Mouse (Mus musculus) liver, embryonic 14.5 days (tissue): ENCODE results near the gene Rragc. TPM values are rescaled to one million over a fixed set of nuclear protein-coding genes. Genes with fewer than 3 reads are reported as not detected.
A peak's percentile ranks its signal among the peaks of the same experiment; 100 is the strongest.

Source experiments
- ATAC-seq: fragments of 200-750 bp; cut with Nextera tagmentation; 2 replicates; pipeline ENCODE4 v1.8.0; 2017; ENCODE audit warnings: moderate number of reproducible peaks, mild to moderate bottlenecking, moderate library complexity; ENCODE audit not compliant: insufficient read depth
- DNase-seq, 3 experiments: peaks; one replicate each; pipeline ENCODE4 v3.0.0-alpha.2; 2012 to 2013; ENCODE audit warnings: low read depth in 3 of 3, low spot score in 3 of 3
- H3K27ac ChIP-seq: fragments of 300-500 bp; sonication (generic); 2 replicates; pipeline ENCODE4 v1.5.1; 2014; ENCODE audit warnings: moderate library complexity, mild to moderate bottlenecking, control low read depth, inconsistent platforms
- H3K27me3 ChIP-seq: fragments of 300-500 bp; sonication (generic); 2 replicates; pipeline ENCODE4 v1.6.1; 2014; ENCODE audit warnings: mild to moderate bottlenecking, low read length, moderate library complexity; ENCODE audit not compliant: control insufficient read depth, insufficient read depth
- H3K36me3 ChIP-seq: fragments of 300-500 bp; sonication (generic); replicated peaks from 2 replicates; pipeline ENCODE4 v1.6.1; 2014; ENCODE audit warnings: low read depth; ENCODE audit not compliant: control insufficient read depth, insufficient read depth
- H3K4me1 ChIP-seq, 2 experiments: fragments of 200-500 bp in 1 of 2; fragments of 300-500 bp in 1 of 2; sonication (generic) in 1 of 2; replicated peaks; 2 replicates each; pipeline ENCODE4 v1.6.1; 2012 to 2014; ENCODE audit warnings: antibody characterized with exemption in 1 of 2, inconsistent platforms in 1 of 2, low read length in 1 of 2; ENCODE audit not compliant: control insufficient read depth in 2 of 2, insufficient read depth in 2 of 2
- H3K4me2 ChIP-seq: fragments of 300-500 bp; sonication (generic); 2 replicates; pipeline ENCODE4 v1.6.1; 2014; ENCODE audit warnings: low read depth, mild to moderate bottlenecking, control low read depth, moderate library complexity
- H3K4me3 ChIP-seq, 2 experiments: fragments of 200-500 bp in 1 of 2; fragments of 300-500 bp in 1 of 2; sonication (generic) in 1 of 2; 2 replicates each; pipeline ENCODE4 v1.5.1; 2012 to 2014; ENCODE audit warnings: low read depth in 2 of 2, low read length in 2 of 2, mild to moderate bottlenecking in 2 of 2, control low read depth in 1 of 2, inconsistent platforms in 1 of 2, moderate library complexity in 1 of 2; ENCODE audit not compliant: insufficient read depth in 1 of 2
- H3K9ac ChIP-seq: fragments of 300-500 bp; sonication (generic); replicated peaks from 2 replicates; pipeline ENCODE4 v1.6.1; 2014; ENCODE audit warnings: mild to moderate bottlenecking, control low read depth, moderate library complexity
- H3K9me3 ChIP-seq: fragments of 300-500 bp; sonication (generic); 2 replicates; pipeline ENCODE4 v1.6.1; 2016; ENCODE audit warnings: low read length, mixed read lengths; ENCODE audit not compliant: control insufficient read depth
- CTCF ChIP-seq: IDR thresholded peaks from 2 replicates; pipeline ENCODE4 v1.5.1; 2016; ENCODE audit warnings: antibody characterized with exemption, low read depth, control low read depth
- EP300 ChIP-seq: IDR thresholded peaks from 2 replicates; pipeline ENCODE4 v1.6.1; 2016; ENCODE audit warnings: antibody characterized with exemption, low read depth
- WGBS: fragments of 180-500 bp; shearing (Covaris S2); extraction: QIAGEN DNeasy Blood & Tissue Kit; methylation state at CpG from one replicate; pipeline ENCODE4 v1.1.7; 2014; ENCODE audit not compliant: insufficient replicate concordance; 5-methylcytosine and 5-hydroxymethylcytosine counted together
- polyA plus RNA-seq, 2 experiments: library from polyadenylated mRNA; depleted of rRNA in 1 of 2; stranded (reverse) in 1 of 2; unstranded in 1 of 2; fragments of >200 nt; fragmentation: Nextera tagmentation in 1 of 2; extraction: Ambion mirVana in 1 of 2; gene quantifications; 2 replicates each; pipeline versions ENCODE4 v1.2.1 to v1.2.3; 2012 to 2014

The Rragc gene
- polyA plus RNA-seq, 2 experiments = 17.4 to 18.4 TPM

GRCm38 (mm10) chr4:123904333-123905125, 12.7 kb upstream of the Rragc start, which contains the start of gene Mycbp:
Gene Mycbp (plus strand): TSS chr4:123904832.
- TF ChIP-seq CTCF (no peak), EP300 (no peak)
- Histone ChIP-seq H3K4me1 (peaks cover 7 to 15% of the 10 kb centered on the region in 2 experiments), H3K27me3 (no peaks in the 10 kb centered on the region), H3K36me3 (no peaks in the 10 kb centered on the region; the same call in 1 of the 2 replicates), H3K4me3 (peak within 1 kb of the TSS; percentile 87 to 93), H3K9me3 (no peaks in the 10 kb centered on the region), H3K4me2 (peak within 1 kb of the TSS; percentile 90), H3K27ac (peak within 1 kb of the TSS; percentile 67), H3K9ac (peak within 1 kb of the TSS; percentile 90)
- DNase-seq = peak; percentile 94 to 97 (median 95)
- whole genome bisulfite sequencing = under 1% methylated on average over 49 of the region's 49 CpGs
- peak; percentile 100 for ATAC-seq

- Histone ChIP-seq H3K4me3 (peak overlapping the region; percentile 87 to 93), H3K4me2 (peak overlapping the region; percentile 90), H3K9me3 (no peaks in the 10 kb centered on the region), H3K36me3 (peaks cover 2% of the 10 kb centered on the region; the same call in 1 of the 2 replicates), H3K4me1 (peaks cover 7 to 15% of the 10 kb centered on the region in 2 experiments), H3K27me3 (no peaks in the 10 kb centered on the region), H3K9ac (peak overlapping the region; percentile 90), H3K27ac (peak overlapping the region; percentile 67)
- TF ChIP-seq EP300 (no peak), CTCF (no peak)
- under 1% methylated on average over 52 of the region's 53 CpGs for WGBS
- ATAC-seq (peak; percentile 55), DNase-seq (no peak)
These were observed 12.0 kb upstream of the Rragc start for GRCm38 (mm10) chr4:123905126-123905668.

- ATAC-seq (no peak), DNase-seq (no peak)
- Histone ChIP-seq H3K27me3 (no peaks in the 10 kb centered on the region), H3K9ac (no peak overlapping the region), H3K36me3 (peaks cover 15% of the 10 kb centered on the region), H3K4me3 (no peak overlapping the region), H3K4me2 (no peak overlapping the region), H3K9me3 (no peaks in the 10 kb centered on the region), H3K4me1 (peaks cover 5% of the 10 kb centered on the region in 2 experiments; a peak in 1 of 4 replicates), H3K27ac (no peak overlapping the region)
- WGBS = 71% methylated on average over 4 of the region's 4 CpGs
- TF ChIP-seq EP300 = no peak
- TF ChIP-seq CTCF = no peak
These were observed 5.7 kb upstream of the Rragc start for GRCm38 (mm10) chr4:123911503-123911902.

- Histone ChIP-seq H3K27me3 (no peaks in the 10 kb centered on the region), H3K4me3 (no peak overlapping the region), H3K27ac (no peak overlapping the region), H3K4me2 (no peak overlapping the region), H3K9me3 (no peaks in the 10 kb centered on the region), H3K4me1 (peaks cover 5 to 8% of the 10 kb centered on the region in 2 experiments; a peak in 1 of 4 replicates), H3K36me3 (peaks cover 15% of the 10 kb centered on the region), H3K9ac (no peak overlapping the region)
- no peak for TF ChIP-seq EP300
- TF ChIP-seq CTCF = no peak
- no peak for DNase-seq
- ATAC-seq = no peak
- WGBS = 51% methylated on average over 2 of the region's 2 CpGs
These were observed 4.8 kb upstream of the Rragc start for GRCm38 (mm10) chr4:123912431-123912830.

GRCm38 (mm10) chr4:123917548-123918140, 398 bp downstream of the Rragc start, which contains the start of gene 4930535I16Rik:
Gene 4930535I16Rik (minus strand): TSS chr4:123918022.
- peak within 1 kb of the TSS; percentile 92 for H3K9ac ChIP-seq
- ATAC-seq (peak; percentile 55), DNase-seq (peak in 1 of 3 experiments; percentile 54)
- peak within 1 kb of the TSS; percentile 81 for H3K4me2 ChIP-seq
- no peaks in the 10 kb centered on the region for H3K9me3 ChIP-seq
- peak within 1 kb of the TSS; percentile 73 to 92 for H3K4me3 ChIP-seq
- no peak for TF ChIP-seq EP300
- TF ChIP-seq CTCF = no peak
- WGBS = under 1% methylated on average over 63 of the region's 63 CpGs
- peak within 1 kb of the TSS; percentile 63 for H3K27ac ChIP-seq
- H3K27me3 ChIP-seq = no peaks in the 10 kb centered on the region
- peaks cover 19% of the 10 kb centered on the region for H3K36me3 ChIP-seq
- H3K4me1 ChIP-seq = peaks cover 11 to 16% of the 10 kb centered on the region in 2 experiments
